Mouse (Mus musculus) embryonic facial prominence, embryonic 13.5 days (tissue): ENCODE results near the gene Svip. TPM values are rescaled to one million over a fixed set of nuclear protein-coding genes. Genes with fewer than 3 reads are reported as not detected.

Experiments used
- ATAC-seq: fragments of 200-750 bp; cut with Nextera tagmentation; 2 replicates; pipeline ENCODE4 v1.8.0; 2017; ENCODE audit warnings: low read depth; ENCODE audit not compliant: insufficient number of reproducible peaks, insufficient read depth, low FRiP score, low TSS enrichment
- H3K27ac ChIP-seq: fragments of 300-500 bp; sonication (generic); 2 replicates; pipeline ENCODE4 v1.5.1; 2015; ENCODE audit warnings: moderate library complexity, mild to moderate bottlenecking, inconsistent platforms
- H3K27me3 ChIP-seq: fragments of 300-500 bp; sonication (generic); 2 replicates; pipeline ENCODE4 v1.6.1; 2015; ENCODE audit warnings: mild to moderate bottlenecking, inconsistent platforms
- H3K36me3 ChIP-seq: fragments of 300-500 bp; sonication (generic); 2 replicates; pipeline ENCODE4 v1.6.1; 2015; ENCODE audit warnings: mild to moderate bottlenecking, inconsistent platforms
- H3K4me1 ChIP-seq: fragments of 300-500 bp; sonication (generic); 2 replicates; pipeline ENCODE4 v1.6.1; 2015; ENCODE audit warnings: inconsistent platforms
- H3K4me2 ChIP-seq: fragments of 300-500 bp; sonication (generic); 2 replicates; pipeline ENCODE4 v1.6.1; 2015; ENCODE audit warnings: moderate library complexity, mild to moderate bottlenecking, inconsistent platforms
- H3K4me3 ChIP-seq: fragments of 300-500 bp; sonication (generic); 2 replicates; pipeline ENCODE4 v1.5.1; 2015; ENCODE audit warnings: mild to moderate bottlenecking, inconsistent platforms
- H3K9ac ChIP-seq: fragments of 300-500 bp; sonication (generic); 2 replicates; pipeline ENCODE4 v1.6.1; 2015; ENCODE audit warnings: mild to moderate bottlenecking, inconsistent platforms
- H3K9me3 ChIP-seq: fragments of 300-500 bp; sonication (generic); 2 replicates; pipeline ENCODE4 v1.6.1; 2016; ENCODE audit warnings: inconsistent platforms
- WGBS: fragments of 180-500 bp; shearing (Covaris S2); methylation state at CpG from one replicate; pipeline ENCODE4 v1.1.7; 2015; ENCODE audit warnings: mixed read lengths; 5-methylcytosine and 5-hydroxymethylcytosine counted together
- polyA plus RNA-seq: library from polyadenylated mRNA; unstranded; fragments of >200 nt; fragmentation: Nextera tagmentation; extraction: Ambion mirVana; gene quantifications from 2 replicates; pipeline ENCODE4 v1.2.1, GENCODE M21; 2015

The Svip gene
- polyA plus RNA-seq: 4.8 and 5.0 TPM in 2 replicates

GRCm38 (mm10) chr7:52005511-52006295 lies at the start of gene Svip:
TSS of gene Svip (minus strand) at chr7:52006018.
- Histone ChIP-seq H3K27ac (no peak within 1 kb of the TSS), H3K4me2 (peak within 1 kb of the TSS; percentile 84), H3K9me3 (no peaks in the 10 kb centered on the region), H3K36me3 (no peaks in the 10 kb centered on the region), H3K27me3 (peaks cover 30% of the 10 kb centered on the region), H3K4me3 (peak within 1 kb of the TSS; percentile 56), H3K4me1 (0 out of 2 replicates have a peak, but pooled peaks cover 4% of the 10 kb centered on the region), H3K9ac (peak within 1 kb of the TSS; percentile 60)
- peak; percentile 91 for ATAC-seq
- WGBS: 1% methylated on average over 41 of the region's 47 CpGs

- no peaks in the 10 kb centered on the region for H3K27me3 ChIP-seq
- ATAC-seq: no peak
- H3K9ac ChIP-seq: no peak overlapping the region
- no peaks in the 10 kb centered on the region for H3K4me1 ChIP-seq
- H3K9me3 ChIP-seq: no peaks in the 10 kb centered on the region
- WGBS: 45% methylated on average over 8 of the region's 8 CpGs
- no peaks in the 10 kb centered on the region for H3K36me3 ChIP-seq
- no peak overlapping the region for H3K4me3 ChIP-seq
- H3K4me2 ChIP-seq: no peak overlapping the region
- H3K27ac ChIP-seq: no peak overlapping the region
Observed at GRCm38 (mm10) chr7:52037600-52038582, 32.1 kb upstream of the Svip start.

- Histone ChIP-seq H3K27ac (no peak overlapping the region), H3K27me3 (no peaks in the 10 kb centered on the region), H3K4me2 (no peak overlapping the region), H3K4me3 (no peak overlapping the region), H3K4me1 (no peaks in the 10 kb centered on the region), H3K9ac (no peak overlapping the region), H3K9me3 (no peaks in the 10 kb centered on the region), H3K36me3 (no peaks in the 10 kb centered on the region)
- ATAC-seq: no peak
- WGBS: 81% methylated on average over 5 of the region's 5 CpGs
Observed at GRCm38 (mm10) chr7:52024050-52024626, 18.3 kb upstream of the Svip start.

GRCm38 (mm10) chr7:52022039-52022438 lies 16.2 kb upstream of the Svip start:
- H3K4me3 ChIP-seq: no peak overlapping the region
- no peaks in the 10 kb centered on the region for H3K27me3 ChIP-seq
- H3K9me3 ChIP-seq: no peaks in the 10 kb centered on the region
- H3K36me3 ChIP-seq: no peaks in the 10 kb centered on the region
- H3K4me2 ChIP-seq: no peak overlapping the region
- no peaks in the 10 kb centered on the region for H3K4me1 ChIP-seq
- ATAC-seq: no peak
- no peak overlapping the region for H3K9ac ChIP-seq
- 81% methylated on average over 4 of the region's 4 CpGs for WGBS
- no peak overlapping the region for H3K27ac ChIP-seq

GRCm38 (mm10) chr7:52015628-52016027 lies 9.8 kb upstream of the Svip start, which contains the start of gene 1700015G11Rik:
TSS of gene 1700015G11Rik (minus strand) at chr7:52015728.
- Histone ChIP-seq H3K27me3 (no peaks in the 10 kb centered on the region), H3K36me3 (no peaks in the 10 kb centered on the region), H3K27ac (no peak within 1 kb of the TSS), H3K9ac (no peak within 1 kb of the TSS), H3K4me1 (no peaks in the 10 kb centered on the region), H3K4me2 (no peak within 1 kb of the TSS), H3K4me3 (no peak within 1 kb of the TSS), H3K9me3 (no peaks in the 10 kb centered on the region)
- no peak for ATAC-seq
- 88% methylated on average over 3 of the region's 3 CpGs for WGBS

GRCm38 (mm10) chr7:52015180-52015579 lies 9.4 kb upstream of the Svip start:
- H3K27ac ChIP-seq: no peak overlapping the region
- 87% methylated on average over 1 of the region's 1 CpGs for WGBS

GRCm38 (mm10) chr7:52013457-52013856 lies 7.6 kb upstream of the Svip start:
- no peaks in the 10 kb centered on the region for H3K36me3 ChIP-seq
- no peaks in the 10 kb centered on the region for H3K27me3 ChIP-seq
- no peak overlapping the region for H3K27ac ChIP-seq
- H3K4me1 ChIP-seq: no peaks in the 10 kb centered on the region
- 68% methylated on average over 7 of the region's 7 CpGs for WGBS
- H3K4me2 ChIP-seq: no peak overlapping the region
- no peak for ATAC-seq
- no peaks in the 10 kb centered on the region for H3K9me3 ChIP-seq
- H3K9ac ChIP-seq: no peak overlapping the region
- no peak overlapping the region for H3K4me3 ChIP-seq

More at GRCm38 (mm10) chr7:52015180-52015579, 9.4 kb upstream of the Svip start:
- Histone ChIP-seq H3K4me2 (no peak overlapping the region), H3K36me3 (no peaks in the 10 kb centered on the region), H3K27me3 (no peaks in the 10 kb centered on the region), H3K4me3 (no peak overlapping the region), H3K9ac (no peak overlapping the region), H3K4me1 (no peaks in the 10 kb centered on the region), H3K9me3 (no peaks in the 10 kb centered on the region)
- no peak for ATAC-seq

GRCm38 (mm10) chr7:52007138-52007537 lies 1.3 kb upstream of the Svip start:
- H3K9me3 ChIP-seq: no peaks in the 10 kb centered on the region
- peaks cover 30% of the 10 kb centered on the region for H3K27me3 ChIP-seq
- H3K36me3 ChIP-seq: no peaks in the 10 kb centered on the region
- H3K4me1 ChIP-seq: 0 out of 2 replicates have a peak, but pooled peaks cover 4% of the 10 kb centered on the region
- no peak for ATAC-seq
- H3K27ac ChIP-seq: no peak overlapping the region
- no peak overlapping the region for H3K9ac ChIP-seq
- no peak overlapping the region for H3K4me3 ChIP-seq
- no peak overlapping the region for H3K4me2 ChIP-seq
- WGBS: 88% methylated on average over 2 of the region's 2 CpGs

- 3% methylated on average over 9 of the region's 9 CpGs for WGBS
- Histone ChIP-seq H3K27me3 (peaks cover 30% of the 10 kb centered on the region), H3K9me3 (no peaks in the 10 kb centered on the region), H3K27ac (no peak overlapping the region), H3K9ac (no peak overlapping the region), H3K4me3 (peak overlapping the region; percentile 56), H3K4me2 (peak overlapping the region; percentile 84), H3K36me3 (no peaks in the 10 kb centered on the region), H3K4me1 (0 out of 2 replicates have a peak, but pooled peaks cover 4% of the 10 kb centered on the region)
- ATAC-seq: no peak
Observed at GRCm38 (mm10) chr7:52006296-52006630, 445 bp upstream of the Svip start.

- 90% methylated on average over 3 of the region's 3 CpGs for WGBS
- Histone ChIP-seq H3K36me3 (no peaks in the 10 kb centered on the region), H3K4me2 (no peak overlapping the region), H3K27ac (no peak overlapping the region), H3K9ac (no peak overlapping the region), H3K4me3 (no peak overlapping the region), H3K9me3 (no peaks in the 10 kb centered on the region), H3K27me3 (no peaks in the 10 kb centered on the region), H3K4me1 (no peaks in the 10 kb centered on the region)
- ATAC-seq: no peak
Observed at GRCm38 (mm10) chr7:51991020-51991419, 14.8 kb downstream of the Svip start.

- Histone ChIP-seq H3K27me3 (no peaks in the 10 kb centered on the region), H3K4me2 (no peak overlapping the region), H3K9me3 (no peaks in the 10 kb centered on the region), H3K9ac (no peak overlapping the region), H3K27ac (no peak overlapping the region), H3K4me1 (0 out of 2 replicates have a peak, but pooled peaks cover under 1% of the 10 kb centered on the region), H3K36me3 (no peaks in the 10 kb centered on the region), H3K4me3 (no peak overlapping the region)
- no peak for ATAC-seq
- 57% methylated on average over 6 of the region's 6 CpGs for WGBS
Observed at GRCm38 (mm10) chr7:51986909-51987308, 18.9 kb downstream of the Svip start.
